Mouse (Mus musculus) CH12.LX (cell line): ENCODE measurements around the gene Fbln7. TPM values are rescaled to one million over a fixed set of nuclear protein-coding genes. Genes with fewer than 3 reads are reported as not detected.

Experiments used
- DNase-seq: peaks from one replicate; pipeline ENCODE4 v3.0.0-alpha.2; 2013; ENCODE audit errors: extremely low read depth
- H3K27ac ChIP-seq: 2 replicates; pipeline ENCODE4 v1.5.1; 2012; ENCODE audit warnings: low read depth, mild to moderate bottlenecking, control low read depth, moderate library complexity; ENCODE audit not compliant: insufficient read depth
- H3K27me3 ChIP-seq: replicated peaks from 2 replicates; pipeline ENCODE3; 2012; ENCODE audit warnings: inconsistent platforms
- H3K36me3 ChIP-seq, 2 experiments: replicated peaks in 1 of 2; 2 replicates each; pipeline versions ENCODE3 to v1.6.1; 2012; ENCODE audit warnings: inconsistent platforms in 1 of 2, low read length in 1 of 2, mild to moderate bottlenecking in 1 of 2, mixed read lengths in 1 of 2, moderate library complexity in 1 of 2; ENCODE audit not compliant: control insufficient read depth in 1 of 2, insufficient read depth in 1 of 2
- H3K4me1 ChIP-seq, 2 experiments: 2 replicates each; pipeline ENCODE4 v1.6.1; 2012; ENCODE audit warnings: inconsistent platforms in 1 of 2, moderate library complexity in 1 of 2; ENCODE audit not compliant: insufficient read depth in 2 of 2, control insufficient read depth in 1 of 2
- H3K4me2 ChIP-seq: 2 replicates; pipeline ENCODE4 v1.6.1; 2012; ENCODE audit warnings: low read depth, mild to moderate bottlenecking, control low read depth; ENCODE audit not compliant: poor library complexity, insufficient read depth, severe bottlenecking
- H3K4me3 ChIP-seq, 3 experiments: fragments of 150-350 bp in 1 of 3; sonication (generic) in 1 of 3; replicated peaks in 1 of 3; 2 replicates each; pipeline versions ENCODE3 to v1.5.1; 2011 to 2012; ENCODE audit warnings: low read depth in 2 of 3, low read length in 2 of 3, mild to moderate bottlenecking in 2 of 3, moderate library complexity in 2 of 3, control low read depth in 1 of 3, improper control_type of control experiment in 1 of 3, inconsistent platforms in 1 of 3, mixed read lengths in 1 of 3; ENCODE audit not compliant: poor library complexity in 1 of 3
- H3K79me2 ChIP-seq: replicated peaks from 2 replicates; pipeline ENCODE4 v1.6.1; 2012; ENCODE audit warnings: mild to moderate bottlenecking, moderate library complexity; ENCODE audit not compliant: control insufficient read depth, poor library complexity, insufficient read depth, severe bottlenecking; ENCODE audit errors: extremely low read depth
- H3K9ac ChIP-seq: 2 replicates; pipeline ENCODE4 v1.6.1; 2012; ENCODE audit warnings: low read depth, mild to moderate bottlenecking, control low read depth, moderate library complexity; ENCODE audit not compliant: insufficient read depth
- H3K9me3 ChIP-seq: replicated peaks from 2 replicates; pipeline ENCODE3; 2012; ENCODE audit warnings: low read length, inconsistent platforms, mixed read lengths
- BHLHE40 ChIP-seq: IDR thresholded peaks from 2 replicates; pipeline ENCODE4 v1.6.1; 2011; ENCODE audit warnings: mild to moderate bottlenecking, low read depth, low read length, improper control_type of control experiment
- CHD2 ChIP-seq: IDR thresholded peaks from 2 replicates; pipeline ENCODE4 v1.6.1; 2011; ENCODE audit warnings: low read length, improper control_type of control experiment
- E2F4 ChIP-seq: IDR thresholded peaks from 2 replicates; pipeline ENCODE4 v1.6.1; 2011; ENCODE audit warnings: low read depth, low read length, improper control_type of control experiment; ENCODE audit not compliant: insufficient replicate concordance
- ELF1 ChIP-seq: IDR thresholded peaks from 2 replicates; pipeline ENCODE4 v1.6.1; 2014; ENCODE audit warnings: low read depth, mild to moderate bottlenecking, inconsistent platforms, low read length, improper control_type of control experiment
- EP300 ChIP-seq: IDR thresholded peaks from 2 replicates; pipeline ENCODE4 v1.6.1; 2011; ENCODE audit warnings: low read length, improper control_type of control experiment
- ETS1 ChIP-seq: conservative IDR thresholded peaks from 2 replicates; pipeline ENCODE4 v1.6.1; 2012; ENCODE audit warnings: low read depth, mild to moderate bottlenecking, inconsistent platforms, low read length, improper control_type of control experiment, moderate library complexity
- GABPA ChIP-seq: IDR thresholded peaks from 2 replicates; pipeline ENCODE4 v1.6.1; 2012; ENCODE audit warnings: low read depth, low read length, improper control_type of control experiment, inconsistent platforms; ENCODE audit not compliant: insufficient replicate concordance
- IRF4 ChIP-seq: IDR thresholded peaks from 2 replicates; pipeline ENCODE4 v1.6.1; 2014; ENCODE audit warnings: low read depth, mild to moderate bottlenecking, inconsistent platforms, low read length, improper control_type of control experiment
- MAX ChIP-seq: IDR thresholded peaks from 2 replicates; pipeline ENCODE4 v1.6.1; 2011; ENCODE audit warnings: low read length, improper control_type of control experiment
- MAZ ChIP-seq: IDR thresholded peaks from 2 replicates; pipeline ENCODE4 v1.6.1; 2012; ENCODE audit warnings: low read depth, mild to moderate bottlenecking, inconsistent platforms, low read length, improper control_type of control experiment, moderate library complexity
- MEF2A ChIP-seq: IDR thresholded peaks from 2 replicates; pipeline ENCODE4 v1.6.1; 2014; ENCODE audit warnings: low read depth, mild to moderate bottlenecking, inconsistent platforms, low read length, improper control_type of control experiment, borderline replicate concordance
- POLR2AphosphoS2 ChIP-seq: IDR thresholded peaks from 2 replicates; pipeline ENCODE4 v1.6.1; 2011; ENCODE audit warnings: low read depth, low read length, improper control_type of control experiment
- RAD21 ChIP-seq: IDR thresholded peaks from 2 replicates; pipeline ENCODE4 v1.6.1; 2011; ENCODE audit warnings: low read depth, mild to moderate bottlenecking, low read length, improper control_type of control experiment, moderate library complexity
- RCOR1 ChIP-seq: conservative IDR thresholded peaks from 2 replicates; pipeline ENCODE4 v1.6.1; 2012; ENCODE audit warnings: low read depth, mild to moderate bottlenecking, inconsistent platforms, low read length, improper control_type of control experiment
- SIN3A ChIP-seq: IDR thresholded peaks from 2 replicates; pipeline ENCODE4 v1.6.1; 2012; ENCODE audit warnings: low read length, improper control_type of control experiment, inconsistent platforms
- SMC3 ChIP-seq: IDR thresholded peaks from 2 replicates; pipeline ENCODE4 v1.6.1; 2011; ENCODE audit warnings: low read depth, low read length, improper control_type of control experiment
- TBP ChIP-seq: conservative IDR thresholded peaks from 2 replicates; pipeline ENCODE4 v1.6.1; 2011; ENCODE audit warnings: low read depth, low read length, improper control_type of control experiment
- TCF12 ChIP-seq: IDR thresholded peaks from 2 replicates; pipeline ENCODE4 v1.6.1; 2014; ENCODE audit warnings: low read depth, mild to moderate bottlenecking, inconsistent platforms, low read length, improper control_type of control experiment
- USF1 ChIP-seq: IDR thresholded peaks from 2 replicates; pipeline ENCODE4 v1.6.1; 2014; ENCODE audit warnings: low read depth, mild to moderate bottlenecking, inconsistent platforms, low read length, improper control_type of control experiment
- ZKSCAN1 ChIP-seq: IDR thresholded peaks from 2 replicates; pipeline ENCODE4 v1.6.1; 2012; ENCODE audit warnings: low read depth, inconsistent platforms, low read length, improper control_type of control experiment, borderline replicate concordance
- dilution Hi-C: fragments of 300-500 bp; cut with MboI; formaldehyde crosslinking; loops from 2 replicates; pipeline ENCODE4 v1.14.3; 2020; ENCODE audit warnings: low sequenced_read_pairs; ENCODE audit not compliant: extremely low pct_unique_long_range_greater_than_20kb, extremely low pct_ligation_motif_present
- in situ Hi-C: fragments of 300-500 bp; cut with MboI; formaldehyde crosslinking; loops from 3 replicates; pipeline ENCODE4 v1.14.3; 2019; ENCODE audit warnings: low sequenced_read_pairs, low pct_ligation_motif_present, low pct_unique_long_range_greater_than_20kb, mixed read lengths
- polyA plus RNA-seq: library from polyadenylated mRNA; unstranded; fragments of >175 nt; gene quantifications from 2 replicates; pipeline ENCODE4 v1.2.1, GENCODE M21; 2012; ENCODE audit warnings: low read depth; ENCODE audit not compliant: insufficient read length
- total RNA-seq, 2 experiments: library from RNA; depleted of rRNA; stranded (reverse); fragments of 300-350 nt in 1 of 2; fragments of >200 nt in 1 of 2; gene quantifications; 2 replicates each; pipeline ENCODE4 v1.2.3; 2012 to 2014

Fbln7 gene
- total and polyA plus RNA-seq, 3 experiments, result not detected

DNA sequence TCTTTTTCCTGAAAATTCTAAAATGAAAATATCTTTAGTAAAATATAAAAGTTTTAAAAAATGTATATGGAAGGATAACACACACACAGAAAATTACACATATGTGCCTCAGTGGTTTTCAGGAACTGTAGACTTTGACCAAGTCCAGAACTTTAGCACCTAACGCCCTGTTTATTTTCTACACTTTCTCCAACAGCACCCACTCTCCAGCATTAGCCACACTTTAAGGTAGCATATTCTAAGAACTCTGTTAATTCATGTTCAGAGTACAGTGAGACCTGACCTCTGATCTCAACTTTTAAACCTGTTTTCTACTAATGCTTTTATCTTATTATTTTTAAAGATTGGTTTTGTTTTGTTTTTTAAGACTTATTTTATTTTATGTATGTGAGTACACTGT is 35.0 kb upstream of the Fbln7 start:
- Histone ChIP-seq H3K9ac (no peak overlapping the region), H3K4me3 (no peak overlapping the region), H3K9me3 (no peaks in the 10 kb centered on the region), H3K4me2 (no peak overlapping the region), H3K36me3 (peaks cover 13 to 53% of the 10 kb centered on the region in 2 experiments), H3K79me2 (no peaks in the 10 kb centered on the region), H3K27me3 (no peaks in the 10 kb centered on the region), H3K4me1 (no peaks in the 10 kb centered on the region), H3K27ac (no peak overlapping the region)
- TF ChIP-seq GABPA (no peak), IRF4 (no peak), MAZ (no peak), POLR2AphosphoS2 (no peak), ETS1 (no peak), RAD21 (no peak), SMC3 (no peak), BHLHE40 (no peak), TCF12 (no peak), CHD2 (no peak), USF1 (no peak), EP300 (no peak), TBP (no peak)
- DNase-seq, result no peak
- dilution Hi-C loops, result no loop called here
- in situ Hi-C loops, result no loop called here

DNA sequence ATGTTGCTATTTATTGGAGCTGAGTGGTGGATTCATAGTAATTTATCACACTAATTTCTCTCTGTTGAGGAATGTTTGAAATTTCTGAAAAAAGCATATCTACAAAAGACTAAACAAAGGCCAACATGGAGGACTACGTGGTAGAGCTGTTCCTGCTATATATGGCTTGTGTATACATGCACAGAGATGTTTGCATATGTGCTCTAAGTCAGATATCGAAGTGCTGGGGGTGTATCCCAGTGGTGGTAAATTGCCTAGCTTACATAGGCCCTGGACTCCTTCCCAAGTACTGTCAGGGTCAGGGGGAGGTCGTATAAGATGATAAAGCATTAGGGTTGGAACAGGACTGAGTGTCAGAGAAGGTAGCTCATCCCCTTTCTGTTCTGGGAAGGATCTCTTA is 30.2 kb upstream of the Fbln7 start:
- in situ Hi-C loops, result no loop called here
- Histone ChIP-seq H3K9ac (no peak overlapping the region), H3K27ac (no peak overlapping the region), H3K36me3 (peaks cover 36 to 68% of the 10 kb centered on the region in 2 experiments), H3K4me1 (no peaks in the 10 kb centered on the region), H3K4me2 (no peak overlapping the region), H3K4me3 (no peak overlapping the region), H3K9me3 (no peaks in the 10 kb centered on the region), H3K27me3 (no peaks in the 10 kb centered on the region), H3K79me2 (no peaks in the 10 kb centered on the region)
- TF ChIP-seq E2F4, result no peak
- no peak for TF ChIP-seq SIN3A
- no peak for TF ChIP-seq BHLHE40
- DNase-seq, result no peak
- dilution Hi-C loops, result no loop called here

DNA sequence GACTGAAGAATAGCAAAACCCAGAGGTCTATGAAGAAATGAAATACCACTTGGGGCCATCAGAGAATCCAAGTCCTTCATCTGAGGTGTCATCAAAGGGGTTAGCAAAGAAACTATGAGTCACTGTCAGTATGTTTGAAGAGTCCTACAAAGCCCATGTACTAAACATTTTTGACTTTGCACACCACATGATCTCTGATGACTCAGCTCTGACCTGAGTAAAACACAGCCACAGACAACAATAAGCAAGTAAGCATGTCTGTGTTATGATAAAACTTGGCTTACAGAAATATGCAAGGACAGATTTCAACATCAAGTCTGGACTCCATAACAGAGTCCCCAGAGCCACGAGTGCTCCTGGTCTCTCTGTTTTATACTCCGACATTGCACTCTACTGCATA is 29.7 kb upstream of the Fbln7 start:
- Histone ChIP-seq H3K36me3 (peaks cover 36 to 71% of the 10 kb centered on the region in 2 experiments), H3K4me3 (no peak overlapping the region), H3K27ac (no peak overlapping the region), H3K9ac (no peak overlapping the region), H3K27me3 (no peaks in the 10 kb centered on the region), H3K79me2 (no peaks in the 10 kb centered on the region), H3K4me2 (no peak overlapping the region), H3K9me3 (no peaks in the 10 kb centered on the region), H3K4me1 (no peaks in the 10 kb centered on the region)
- in situ Hi-C loops, result no loop called here
- DNase-seq, result no peak
- dilution Hi-C loops, result no loop called here
- no peak for TF ChIP-seq ELF1
- TF ChIP-seq EP300, result no peak
- TF ChIP-seq TCF12, result no peak
- no peak for TF ChIP-seq SMC3
- no peak for TF ChIP-seq MAX
- TF ChIP-seq MEF2A, result no peak
- TF ChIP-seq ZKSCAN1, result no peak
- no peak for TF ChIP-seq RCOR1
